Mouse (Mus musculus) bone marrow, adult 2 months (tissue): Measurements from ENCODE around the gene Sgta.

ENCODE experiments used
- CTCF ChIP-seq: fragments of 200-500 bp; IDR thresholded peaks from 2 replicates; pipeline ENCODE4 v1.5.1; 2011; ENCODE audit warnings: low read length, control low read depth; ENCODE audit not compliant: control insufficient read depth, insufficient read depth
- POLR2A ChIP-seq: fragments of 200-500 bp; IDR thresholded peaks from 2 replicates; pipeline ENCODE4 v1.6.1; 2011; ENCODE audit warnings: low read depth, mild to moderate bottlenecking, control low read depth, low read length, borderline replicate concordance; ENCODE audit not compliant: control insufficient read depth

DNA sequence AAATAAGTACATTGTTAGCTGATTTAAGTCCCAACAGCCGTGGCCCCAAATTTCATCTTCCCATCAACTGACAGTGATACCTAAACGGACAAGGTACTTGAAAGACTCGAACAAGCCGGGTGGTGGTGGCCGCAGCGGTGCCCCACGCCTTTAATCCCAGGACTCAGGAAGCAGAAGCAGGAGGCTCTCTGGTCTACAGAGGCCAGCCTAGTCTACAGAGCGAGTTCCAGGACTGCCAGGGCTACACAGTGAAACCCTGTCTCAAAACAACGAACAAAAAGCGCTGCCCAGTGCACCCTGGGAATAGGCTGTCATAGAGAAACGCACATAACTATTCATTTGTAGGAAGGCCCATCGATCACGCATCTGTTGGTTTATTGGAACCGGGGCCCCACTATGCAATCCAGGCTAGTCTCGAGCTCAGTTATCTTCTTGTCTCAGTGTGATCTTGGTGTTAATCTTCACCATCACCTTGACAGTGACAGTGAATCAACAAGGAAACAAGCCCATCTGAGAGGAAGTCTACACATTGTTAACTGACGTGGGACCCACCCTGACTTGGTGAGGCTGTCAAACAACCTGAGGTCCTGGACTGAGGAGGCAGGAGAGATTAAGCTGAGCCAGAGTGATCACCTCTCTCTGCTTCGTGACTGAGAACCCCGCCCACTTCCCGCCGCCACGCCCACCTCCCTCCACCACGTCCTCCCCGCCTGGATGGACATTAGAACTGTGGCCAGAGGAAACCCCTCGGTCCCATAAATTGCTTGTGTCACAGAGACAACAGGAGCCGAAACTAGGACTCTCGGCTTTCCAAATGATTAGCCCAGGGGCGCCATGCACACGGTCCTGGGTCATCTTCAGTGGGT, 59.6 kb downstream of the Sgta start:
- TF ChIP-seq CTCF (no peak), POLR2A (no peak)
